Mouse (Mus musculus) ES-E14 (cell line): ENCODE measurements around the gene Ms4a8a.
"Not testable (repeated sequence)": the region's sequence is repeated elsewhere in the genome, so short reads cannot be mapped to it uniquely, and the experiment has no call there.

Experiments
- MAFK ChIP-seq: IDR thresholded peaks from 2 replicates; pipeline ENCODE4 v1.6.1; 2014; ENCODE audit warnings: mild to moderate bottlenecking, low read depth, low read length, inconsistent platforms; ENCODE audit not compliant: insufficient read depth
- ZC3H11A ChIP-seq: IDR thresholded peaks from 2 replicates; pipeline ENCODE4 v1.6.1; 2012; ENCODE audit warnings: low read depth, mild to moderate bottlenecking, inconsistent platforms, low read length, borderline replicate concordance

DNA sequence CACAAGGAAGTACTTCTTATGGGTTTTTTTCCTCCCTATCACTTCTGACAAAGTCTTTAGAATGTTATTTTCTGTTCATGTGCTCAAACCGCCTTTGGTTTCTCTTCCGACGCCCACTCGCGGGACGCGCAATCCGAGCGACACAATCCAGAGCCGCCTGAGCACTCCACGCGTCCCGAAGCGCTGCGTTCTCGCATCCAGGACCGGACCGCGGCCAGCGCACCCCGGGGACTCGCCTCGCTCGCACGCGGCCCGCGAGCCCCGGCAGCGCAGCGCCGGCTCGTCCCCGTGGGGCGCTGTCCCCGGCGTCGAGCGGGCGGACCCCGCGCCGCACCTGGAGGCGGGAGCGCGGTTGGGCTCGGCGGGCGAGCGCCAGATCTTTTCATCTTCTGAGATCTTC, 11.2 kb upstream of the Ms4a8a start:
- TF ChIP-seq ZC3H11A, MAFK: not testable (repeated sequence)
